33 mouse cellular contexts compared by ENCODE assay signal in genomic region chr19:44784391-44784790, GRCm38 (mm10). TPM values are rescaled to one million over a fixed set of nuclear protein-coding genes. Genes with fewer than 3 reads are reported as not detected.
"Had no signal": no experiment of that assay in that cellular context is flagged by ENCODE, and none has a peak within 500 bp of the region (broad histone marks: within the 10 kb centered on the region; RNA-seq: fewer than 3 reads in every experiment).

No protein-coding gene starts in this region.

- H3K36me3 ChIP-seq: embryonic facial prominence, embryonic 10.5 days; embryonic facial prominence, embryonic 12.5 days; embryonic facial prominence, embryonic 13.5 days; embryonic facial prominence, embryonic 15.5 days; forebrain, embryonic 10.5 days; forebrain, embryonic 12.5 days; forebrain, embryonic 15.5 days had no signal

- ATAC-seq: forebrain, embryonic 13.5 days; forebrain, embryonic 14.5 days; forebrain, embryonic 15.5 days; forebrain, embryonic 16.5 days; forebrain, postnatal 0 days had no signal

- H3K4me3 ChIP-seq: embryonic facial prominence, embryonic 10.5 days; embryonic facial prominence, embryonic 12.5 days; embryonic facial prominence, embryonic 13.5 days; embryonic facial prominence, embryonic 15.5 days; erythroblast, embryonic 14.5 days; forebrain, embryonic 10.5 days; forebrain, embryonic 12.5 days; forebrain, embryonic 13.5 days; forebrain, embryonic 15.5 days; gastrocnemius, adult 2 months had no signal

- DNase-seq: cerebellum, adult 18-20 months; cerebellum, adult 2 months; cerebellum, adult 8-10 months; cerebellum, adult 9-10 months; cerebellum, adult 9-11 months; cerebellum, postnatal 10 days; cerebellum, postnatal 14 days; cerebellum, postnatal 25 days; cerebellum, postnatal 36 days; embryo, embryonic 11 days; forebrain, postnatal 0 days; gastrocnemius, adult 2 months; gastrocnemius, postnatal 10 days; gastrocnemius, postnatal 25 days; gastrocnemius, postnatal 36 days; heart, adult 11 months; heart, adult 18-20 months had no signal

- H3K9ac ChIP-seq: embryonic facial prominence, embryonic 12.5 days; embryonic facial prominence, embryonic 13.5 days; embryonic facial prominence, embryonic 15.5 days; forebrain, embryonic 12.5 days; forebrain, embryonic 13.5 days; forebrain, embryonic 15.5 days; forebrain, postnatal 0 days had no signal

- H3K9me3 ChIP-seq: embryonic facial prominence, embryonic 10.5 days; embryonic facial prominence, embryonic 12.5 days; embryonic facial prominence, embryonic 13.5 days; embryonic facial prominence, embryonic 15.5 days; forebrain, embryonic 10.5 days; forebrain, embryonic 12.5 days; forebrain, embryonic 13.5 days; forebrain, embryonic 15.5 days had no signal

- H3K4me1 ChIP-seq: embryonic facial prominence, embryonic 10.5 days; embryonic facial prominence, embryonic 12.5 days; embryonic facial prominence, embryonic 13.5 days; embryonic facial prominence, embryonic 15.5 days; forebrain, embryonic 12.5 days; forebrain, embryonic 13.5 days; forebrain, embryonic 15.5 days had no signal

- H3K27ac ChIP-seq: embryonic facial prominence, embryonic 10.5 days; embryonic facial prominence, embryonic 12.5 days; embryonic facial prominence, embryonic 13.5 days; embryonic facial prominence, embryonic 15.5 days; forebrain, embryonic 10.5 days; forebrain, embryonic 12.5 days; forebrain, embryonic 13.5 days; forebrain, embryonic 15.5 days; gastrocnemius, adult 2 months had no signal

- H3K4me2 ChIP-seq: embryonic facial prominence, embryonic 12.5 days; embryonic facial prominence, embryonic 13.5 days; embryonic facial prominence, embryonic 15.5 days; forebrain, embryonic 12.5 days; forebrain, embryonic 13.5 days; forebrain, embryonic 15.5 days had no signal

RNA-seq across cellular contexts. Expression of gene Pax2, which starts 28.5 kb away (rescaled TPM):
- total RNA-seq: common myeloid progenitor, adult 5-6 weeks; gastrocnemius, adult 18-20 months; gastrocnemius, adult 2 months; gastrocnemius, adult 8-10 months; gastrocnemius, postnatal 10 days; gastrocnemius, postnatal 25 days; gastrocnemius, postnatal 36 days; gastrocnemius, postnatal 4 days; granulocyte monocyte progenitor cell, adult 5-6 weeks; heart, adult 18-20 months had no signal
- polyA plus RNA-seq: erythroblast, embryonic 14.5 days; forebrain, embryonic 16.5 days had no signal
